Mouse (Mus musculus) olfactory bulb, adult 2 months (tissue): Measurements from ENCODE around the gene Neurl2. TPM values are rescaled to one million over a fixed set of nuclear protein-coding genes. Genes with fewer than 3 reads are reported as not detected.
A peak's percentile ranks its signal among the peaks of the same experiment; 100 is the strongest.

Experiments
- H3K27ac ChIP-seq: fragments of 200-500 bp; 2 replicates; pipeline ENCODE4 v1.5.1; 2012; ENCODE audit warnings: low read depth, low read length; ENCODE audit not compliant: insufficient read depth
- H3K4me1 ChIP-seq: fragments of 200-500 bp; 2 replicates; pipeline ENCODE4 v1.6.1; 2012; ENCODE audit warnings: low read length; ENCODE audit not compliant: control insufficient read depth, insufficient read depth
- H3K4me3 ChIP-seq: fragments of 200-500 bp; 2 replicates; pipeline ENCODE4 v1.5.1; 2012; ENCODE audit warnings: mild to moderate bottlenecking, low read depth, low read length, moderate library complexity; ENCODE audit not compliant: insufficient read depth
- CTCF ChIP-seq: fragments of 200-500 bp; IDR thresholded peaks from 2 replicates; pipeline ENCODE4 v1.5.1; 2012; ENCODE audit warnings: low read depth, mild to moderate bottlenecking, low read length, moderate library complexity; ENCODE audit not compliant: insufficient read depth
- POLR2A ChIP-seq: fragments of 200-500 bp; IDR thresholded peaks from 2 replicates; pipeline ENCODE4 v1.6.1; 2012; ENCODE audit warnings: mild to moderate bottlenecking, low read depth, low read length, moderate library complexity; ENCODE audit not compliant: insufficient read depth
- WGBS: fragments of 180-500 bp; shearing (Covaris S2); methylation state at CpG from one replicate; pipeline ENCODE4 v1.1.7; 2018; 5-methylcytosine and 5-hydroxymethylcytosine counted together
- polyA plus RNA-seq: library from polyadenylated mRNA; stranded (reverse); fragments of >200 nt; gene quantifications from 2 replicates; pipeline ENCODE4 v1.2.4, GENCODE M21; 2012; ENCODE audit warnings: low replicate concordance; ENCODE audit not compliant: missing spikeins, insufficient read depth, insufficient read length

Neurl2 gene
- polyA plus RNA-seq, 1 experiment: not detected

DNA sequence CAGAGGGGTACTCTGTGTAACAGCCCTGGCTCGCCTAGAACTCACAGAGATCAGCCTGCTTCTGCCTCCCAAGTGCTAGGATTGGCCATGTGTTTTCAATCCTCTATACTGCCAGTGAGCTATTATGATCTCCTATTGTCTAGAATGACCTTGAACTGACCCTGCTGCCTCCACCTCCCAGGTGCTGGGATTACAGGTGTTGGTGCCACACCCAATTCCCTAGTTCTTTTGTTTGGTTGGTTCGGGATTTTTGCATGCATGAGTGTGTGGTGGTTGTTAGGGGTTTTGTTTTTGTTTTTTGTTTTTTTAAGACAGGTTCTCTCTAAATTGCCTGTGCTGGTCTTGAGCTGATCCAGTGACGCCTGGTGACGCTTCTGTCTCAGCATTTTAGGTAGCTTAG, 9.3 kb downstream of the Neurl2 start:
- no peak overlapping the region for H3K4me3 ChIP-seq

DNA sequence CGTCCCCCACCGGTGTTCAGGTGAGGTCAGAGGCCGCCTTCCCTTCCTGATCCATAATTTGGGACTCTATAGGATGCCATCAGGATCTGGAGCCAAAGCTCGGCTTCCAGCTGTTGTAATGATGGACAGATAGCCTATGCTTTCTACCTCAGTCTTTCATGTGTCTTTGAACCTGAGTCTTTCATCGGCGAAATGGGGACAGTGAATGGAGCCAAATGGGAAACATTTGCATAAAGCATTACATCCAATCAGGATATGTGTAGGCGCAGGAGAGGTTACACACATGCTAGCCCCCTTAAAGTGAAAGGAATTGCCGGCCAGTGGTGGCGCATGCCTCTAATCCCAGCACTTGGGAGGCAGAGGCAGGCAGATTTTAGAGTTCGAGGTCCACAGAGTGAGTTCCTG, 10.1 kb downstream of the Neurl2 start:
- peak overlapping the region; percentile 55 for H3K4me3 ChIP-seq
- peaks cover 25% of the 10 kb centered on the region for H3K4me1 ChIP-seq
- TF ChIP-seq POLR2A: no peak
- TF ChIP-seq CTCF: no peak
- H3K27ac ChIP-seq: peak overlapping the region; percentile 40
- under 1% methylated on average over 10 of the region's 10 CpGs for WGBS

More for the DNA sequence above, 9.3 kb downstream of the Neurl2 start:
- no peak for TF ChIP-seq CTCF
- WGBS: 87% methylated on average over 4 of the region's 4 CpGs
- peaks cover 25% of the 10 kb centered on the region for H3K4me1 ChIP-seq
- no peak overlapping the region for H3K27ac ChIP-seq

DNA sequence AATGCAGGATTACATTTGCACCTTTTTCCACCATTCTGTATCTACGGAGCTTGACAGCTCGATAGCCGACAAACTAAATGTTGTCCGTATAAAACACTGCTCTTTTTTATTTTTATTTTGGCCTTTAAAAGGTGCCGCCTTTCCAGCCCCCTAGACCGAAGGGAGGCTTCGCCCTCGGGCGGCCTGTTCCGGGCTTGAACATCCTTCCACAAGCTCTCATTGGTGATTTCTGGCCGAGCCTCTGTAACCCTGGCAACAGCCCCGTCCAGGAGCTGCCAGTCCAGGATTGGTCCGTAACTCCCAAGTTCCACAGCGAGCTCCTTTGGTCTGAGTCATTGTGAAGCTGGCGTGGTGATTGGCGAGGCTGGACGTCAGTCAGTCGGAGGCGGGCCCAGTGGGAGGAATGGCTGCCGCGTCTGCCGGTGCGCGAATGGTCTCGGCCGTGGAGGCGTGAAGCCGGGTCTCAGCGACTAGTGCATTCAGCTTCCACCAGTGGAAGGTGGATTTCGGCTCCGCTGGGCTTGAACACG, 10.6 kb downstream of the Neurl2 start, which contains the start of gene Zswim1:
Zswim1 (plus strand) TSS at position 51 of the 530 bp plus-strand sequence.
- Histone ChIP-seq H3K27ac (peak within 1 kb of the TSS; percentile 40), H3K4me1 (peaks cover 25% of the 10 kb centered on the region), H3K4me3 (peak within 1 kb of the TSS; percentile 55)
- under 1% methylated on average over 32 of the region's 32 CpGs for WGBS
- TF ChIP-seq POLR2A (peak; percentile 66; the same call in 1 of the 2 replicates), CTCF (no peak)

DNA sequence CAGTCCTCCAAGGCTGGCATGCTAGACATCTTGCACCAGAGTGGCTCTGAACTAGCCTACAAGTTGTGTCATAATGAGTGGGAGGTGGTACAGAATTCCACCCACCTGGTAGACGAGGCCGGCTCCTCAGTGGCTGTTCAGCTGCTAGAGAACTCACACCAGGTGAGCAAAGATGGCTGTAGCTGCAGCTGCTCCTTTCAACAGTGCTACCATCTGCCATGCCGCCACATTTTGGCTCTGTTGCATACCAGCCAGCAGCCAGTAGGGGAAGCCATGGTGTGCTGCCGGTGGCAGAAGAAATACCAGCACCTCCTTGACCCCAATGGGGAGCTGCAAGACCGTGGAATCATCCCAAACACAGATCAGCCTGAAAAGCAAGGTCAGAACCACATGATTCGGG, 12.2 kb downstream of the Neurl2 start:
- TF ChIP-seq POLR2A (no peak), CTCF (no peak)
- H3K4me3 ChIP-seq: no peak overlapping the region
- peaks cover 18% of the 10 kb centered on the region for H3K4me1 ChIP-seq
- H3K27ac ChIP-seq: no peak overlapping the region
- 82% methylated on average over 6 of the region's 6 CpGs for WGBS

DNA sequence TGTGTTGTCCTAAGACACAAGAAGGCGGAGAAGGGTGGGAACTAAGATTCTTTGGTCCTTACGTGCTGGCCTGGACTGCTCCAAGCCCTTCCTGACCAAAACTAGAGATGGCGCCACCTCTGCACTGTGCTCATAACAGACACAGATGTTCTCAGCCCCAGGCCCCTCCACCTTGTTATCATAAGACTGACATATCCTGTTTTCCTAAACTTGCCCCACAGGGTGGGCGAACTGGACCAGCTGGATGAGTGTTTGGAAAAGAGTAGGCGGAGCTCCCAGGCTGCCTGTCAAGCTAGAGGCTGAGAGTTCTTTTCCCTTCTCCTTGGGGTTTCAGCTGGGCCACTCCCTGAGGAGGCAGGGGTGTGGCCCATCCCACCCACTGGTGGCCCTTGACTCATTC, 15.6 kb downstream of the Neurl2 start:
- Histone ChIP-seq H3K4me3 (no peak overlapping the region), H3K4me1 (peaks cover 5% of the 10 kb centered on the region), H3K27ac (no peak overlapping the region)
- TF ChIP-seq CTCF: no peak
- no peak for TF ChIP-seq POLR2A
- WGBS: 79% methylated on average over 5 of the region's 5 CpGs

DNA sequence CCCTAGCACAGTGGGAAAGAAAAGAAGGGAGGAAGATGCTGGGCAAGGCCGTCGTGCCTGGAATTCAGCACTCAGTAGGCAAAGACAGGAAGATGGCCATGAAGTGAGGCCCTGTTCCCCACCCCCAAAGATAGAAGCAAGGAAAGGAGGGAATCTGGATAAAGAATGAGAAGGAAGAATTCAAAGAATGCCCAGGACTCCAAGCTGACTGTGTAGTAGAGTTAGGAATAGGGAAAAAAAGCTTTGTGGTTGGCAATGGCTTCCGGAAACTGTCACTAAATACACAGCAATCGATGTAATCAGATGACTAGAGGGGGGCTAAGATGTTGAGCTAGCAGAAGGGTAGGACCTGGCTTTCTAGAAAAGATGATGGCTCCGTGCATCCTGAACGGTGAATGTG, 16.1 kb downstream of the Neurl2 start:
- H3K27ac ChIP-seq: no peak overlapping the region
- peaks cover 5% of the 10 kb centered on the region for H3K4me1 ChIP-seq
- no peak overlapping the region for H3K4me3 ChIP-seq
- TF ChIP-seq CTCF: no peak
- TF ChIP-seq POLR2A: no peak
- WGBS: 86% methylated on average over 6 of the region's 6 CpGs

DNA sequence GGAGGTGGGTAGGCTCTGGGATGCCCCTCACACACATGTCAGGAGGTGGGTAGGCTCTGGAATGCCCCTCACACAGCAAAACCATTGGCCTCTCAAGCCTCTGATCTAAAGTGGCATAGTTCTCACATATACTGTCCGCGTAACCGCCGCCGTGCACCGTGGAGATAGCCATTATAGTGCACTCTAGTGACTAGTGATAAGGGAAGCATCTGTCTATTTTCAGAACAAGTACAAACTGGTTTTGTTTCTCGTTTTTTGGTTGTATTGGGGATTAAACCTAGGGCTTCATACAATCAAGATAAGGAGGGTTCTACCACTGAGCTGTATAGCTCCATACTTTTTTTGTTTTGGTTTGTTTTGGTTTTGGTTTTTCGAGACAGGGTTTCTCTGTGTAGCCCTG, 17.4 kb downstream of the Neurl2 start:
- no peak overlapping the region for H3K4me3 ChIP-seq
- H3K27ac ChIP-seq: no peak overlapping the region
- WGBS: 86% methylated on average over 8 of the region's 8 CpGs
- TF ChIP-seq POLR2A (no peak), CTCF (no peak)
- peaks cover 5% of the 10 kb centered on the region for H3K4me1 ChIP-seq

DNA sequence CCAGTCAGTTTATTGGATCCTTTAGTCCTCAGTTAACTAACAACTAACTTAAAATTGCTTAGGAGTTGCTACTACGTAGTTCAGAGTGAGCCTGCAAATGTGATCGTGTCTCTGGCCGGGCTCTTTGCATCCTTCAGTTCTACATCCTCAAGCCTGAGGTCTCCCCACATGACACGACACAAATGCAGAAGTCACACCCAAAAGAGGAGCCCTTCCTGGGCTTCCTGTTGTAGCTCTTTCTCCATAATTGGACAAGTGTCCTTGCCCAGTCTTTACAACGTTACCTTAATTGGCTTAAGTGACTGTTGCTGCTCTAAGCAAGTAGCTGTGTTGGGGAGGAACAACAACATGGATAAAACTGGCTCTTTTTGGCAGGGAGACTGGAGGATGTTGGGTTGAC, 17.9 kb downstream of the Neurl2 start:
- no peak for TF ChIP-seq CTCF
- TF ChIP-seq POLR2A: no peak
- WGBS: 91% methylated on average over 5 of the region's 5 CpGs
- H3K4me3 ChIP-seq: no peak overlapping the region
- H3K27ac ChIP-seq: no peak overlapping the region
- H3K4me1 ChIP-seq: peaks cover 5% of the 10 kb centered on the region

DNA sequence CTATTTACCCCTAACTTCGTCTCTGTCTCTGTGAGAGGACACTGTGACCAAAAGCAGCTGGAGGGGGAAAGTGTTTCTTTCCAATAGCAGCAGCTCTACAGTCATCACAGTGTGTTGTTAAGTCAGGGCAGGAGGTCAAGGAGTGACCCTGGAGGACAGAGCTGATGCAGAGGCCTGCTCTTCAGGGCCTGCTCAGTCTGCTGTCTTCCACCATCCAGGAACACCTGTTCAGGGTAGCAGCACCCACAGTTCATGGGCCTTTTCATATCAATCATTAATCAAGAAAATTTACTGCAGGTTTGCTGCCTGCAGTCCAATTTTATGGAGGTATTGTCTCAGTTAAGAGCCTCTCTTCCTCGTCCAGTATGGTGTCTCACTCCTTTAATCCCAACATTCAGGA, 19.7 kb downstream of the Neurl2 start:
- no peak overlapping the region for H3K27ac ChIP-seq
- no peak overlapping the region for H3K4me3 ChIP-seq
- peaks cover 5% of the 10 kb centered on the region for H3K4me1 ChIP-seq
- TF ChIP-seq CTCF (no peak), POLR2A (no peak)
- 68% methylated on average over 2 of the region's 2 CpGs for WGBS

DNA sequence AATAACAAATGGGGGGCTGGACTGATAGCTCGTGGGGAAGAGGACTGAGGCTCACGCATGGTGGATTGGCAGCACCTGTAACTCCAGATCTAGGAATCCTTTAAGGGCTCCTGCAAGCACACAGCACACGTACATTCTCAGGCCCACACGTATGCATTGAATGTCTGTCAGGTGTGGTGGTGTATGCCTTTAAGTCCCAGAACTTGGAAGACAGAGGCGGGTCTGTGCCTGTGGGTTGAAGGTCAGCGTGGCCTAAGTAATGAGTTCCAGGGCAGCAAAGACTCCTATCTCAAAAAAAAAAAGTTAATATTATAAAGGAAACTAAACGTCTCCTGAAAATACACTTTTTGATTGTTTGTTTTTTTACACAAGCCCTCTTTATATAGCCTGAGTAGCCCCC, 26.6 kb downstream of the Neurl2 start:
- H3K4me3 ChIP-seq: no peak overlapping the region
- peaks cover 16% of the 10 kb centered on the region for H3K4me1 ChIP-seq
- H3K27ac ChIP-seq: no peak overlapping the region
- TF ChIP-seq CTCF (no peak), POLR2A (no peak)
- WGBS: 82% methylated on average over 7 of the region's 7 CpGs
